Mouse (Mus musculus): Measurements from ENCODE around the gene Crhr1.

DNA sequence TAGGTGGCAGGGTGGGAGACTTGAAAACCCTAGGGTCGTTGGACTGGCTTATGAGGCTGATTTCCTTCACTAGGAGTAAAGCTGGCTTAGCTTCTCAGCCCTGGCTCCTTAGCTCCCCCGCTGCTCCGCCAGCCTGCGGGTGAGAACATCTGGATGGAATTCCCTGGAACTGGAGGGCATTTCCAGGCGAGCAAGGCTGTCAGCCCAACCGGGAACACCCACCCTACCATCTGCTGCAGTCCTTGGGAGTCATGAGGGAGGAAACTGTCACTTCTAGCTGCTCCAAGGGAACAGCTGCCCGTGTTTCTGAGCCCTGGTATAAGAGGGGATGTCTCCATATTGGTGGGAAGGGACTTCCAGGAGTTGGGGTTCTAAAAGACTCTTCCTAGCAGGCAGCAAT, 33.1 kb upstream of the Crhr1 start:
- TF ChIP-seq POLR2A (IDR thresholded peaks at IDR 0.05; ENCODE audit: borderline replicate concordance, insufficient read depth, low read length), result no peak
- no peak for TF ChIP-seq CTCF (IDR thresholded peaks at IDR 0.05; ENCODE audit: borderline replicate concordance, insufficient read depth, low read depth, low read length)

Measured in cerebellum, adult 2 months (tissue).